Mouse (Mus musculus) ES-Bruce4 (cell line): ENCODE data around the gene Hoxa13. TPM values are rescaled to one million over a fixed set of nuclear protein-coding genes. Genes with fewer than 3 reads are reported as not detected.

Experiments used
- H3K27ac ChIP-seq: 2 replicates; pipeline ENCODE4 v1.5.1; 2012; ENCODE audit warnings: low read length, inconsistent platforms; ENCODE audit not compliant: insufficient read depth
- H3K27me3 ChIP-seq: 2 replicates; pipeline ENCODE4 v1.6.1; 2012; ENCODE audit warnings: mild to moderate bottlenecking, low read length, inconsistent platforms; ENCODE audit not compliant: control insufficient read depth, poor library complexity, insufficient read depth, severe bottlenecking
- H3K36me3 ChIP-seq: 2 replicates; pipeline ENCODE4 v1.6.1; 2012; ENCODE audit warnings: inconsistent platforms, mild to moderate bottlenecking, low read length, moderate library complexity; ENCODE audit not compliant: control insufficient read depth, poor library complexity, insufficient read depth, severe bottlenecking
- H3K4me1 ChIP-seq: one replicate; pipeline ENCODE4 v1.8.1; 2011; ENCODE audit warnings: low read length; ENCODE audit not compliant: control insufficient read depth, insufficient read depth
- H3K4me3 ChIP-seq: 2 replicates; pipeline ENCODE4 v1.5.1; 2011; ENCODE audit warnings: low read depth, mild to moderate bottlenecking, low read length
- H3K9ac ChIP-seq: 2 replicates; pipeline ENCODE4 v1.6.1; 2012; ENCODE audit warnings: low read depth, mild to moderate bottlenecking, inconsistent platforms; ENCODE audit not compliant: poor library complexity, severe bottlenecking
- H3K9me3 ChIP-seq: replicated peaks from 2 replicates; pipeline ENCODE4 v1.6.1; 2012; ENCODE audit warnings: mild to moderate bottlenecking, low read length, inconsistent platforms; ENCODE audit not compliant: control insufficient read depth, poor library complexity, insufficient read depth, severe bottlenecking
- CTCF ChIP-seq: IDR thresholded peaks from one replicate; pipeline ENCODE4 v1.8.1; 2011; ENCODE audit warnings: low read depth, low read length
- EP300 ChIP-seq: IDR thresholded peaks from 2 replicates; pipeline ENCODE4 v1.6.1; 2011; ENCODE audit warnings: low read depth, low read length; ENCODE audit not compliant: insufficient read depth
- POLR2A ChIP-seq: IDR thresholded peaks from one replicate; pipeline ENCODE4 v1.8.1; 2011; ENCODE audit warnings: low read length; ENCODE audit not compliant: insufficient read depth
- polyA plus RNA-seq: library from polyadenylated mRNA; stranded (reverse); fragments of >200 nt; gene quantifications from 2 replicates; pipeline ENCODE4 v1.2.4, GENCODE M21; 2011; ENCODE audit warnings: low read depth; ENCODE audit not compliant: missing spikeins, insufficient read depth, insufficient read length

The Hoxa13 gene
- polyA plus RNA-seq, 1 experiment, result 0.25 TPM

DNA sequence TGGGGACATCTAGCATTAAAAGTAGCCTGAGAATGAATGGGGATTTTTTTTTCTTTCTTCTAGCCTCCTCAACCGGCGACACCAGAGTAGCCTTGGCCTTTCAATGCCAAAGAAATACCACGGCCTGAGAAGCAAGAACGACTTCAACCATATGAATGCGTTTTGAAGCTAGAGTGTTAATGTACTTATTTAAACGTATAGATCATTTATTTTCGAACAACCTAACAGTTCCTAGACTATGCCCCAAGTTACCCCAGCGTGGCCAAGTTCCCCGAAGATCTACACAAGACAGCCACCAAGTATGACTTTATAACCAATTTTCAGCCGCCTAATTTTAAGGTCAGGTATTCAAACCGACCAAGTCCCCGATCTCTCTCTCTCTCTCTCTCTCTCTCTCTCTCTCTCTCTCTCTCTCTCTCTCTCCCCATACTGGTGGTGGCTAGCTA, 39.8 kb downstream of the Hoxa13 start:
- no peaks in the 10 kb centered on the region for H3K9me3 ChIP-seq
- H3K27ac ChIP-seq, result no peak overlapping the region
- peaks cover 61% of the 10 kb centered on the region for H3K27me3 ChIP-seq
- no peak for TF ChIP-seq POLR2A
- H3K4me1 ChIP-seq, result no peaks in the 10 kb centered on the region
- H3K36me3 ChIP-seq, result no peaks in the 10 kb centered on the region
- peak overlapping the region; percentile 23 for H3K9ac ChIP-seq
- H3K4me3 ChIP-seq, result peak overlapping the region; percentile 72

DNA sequence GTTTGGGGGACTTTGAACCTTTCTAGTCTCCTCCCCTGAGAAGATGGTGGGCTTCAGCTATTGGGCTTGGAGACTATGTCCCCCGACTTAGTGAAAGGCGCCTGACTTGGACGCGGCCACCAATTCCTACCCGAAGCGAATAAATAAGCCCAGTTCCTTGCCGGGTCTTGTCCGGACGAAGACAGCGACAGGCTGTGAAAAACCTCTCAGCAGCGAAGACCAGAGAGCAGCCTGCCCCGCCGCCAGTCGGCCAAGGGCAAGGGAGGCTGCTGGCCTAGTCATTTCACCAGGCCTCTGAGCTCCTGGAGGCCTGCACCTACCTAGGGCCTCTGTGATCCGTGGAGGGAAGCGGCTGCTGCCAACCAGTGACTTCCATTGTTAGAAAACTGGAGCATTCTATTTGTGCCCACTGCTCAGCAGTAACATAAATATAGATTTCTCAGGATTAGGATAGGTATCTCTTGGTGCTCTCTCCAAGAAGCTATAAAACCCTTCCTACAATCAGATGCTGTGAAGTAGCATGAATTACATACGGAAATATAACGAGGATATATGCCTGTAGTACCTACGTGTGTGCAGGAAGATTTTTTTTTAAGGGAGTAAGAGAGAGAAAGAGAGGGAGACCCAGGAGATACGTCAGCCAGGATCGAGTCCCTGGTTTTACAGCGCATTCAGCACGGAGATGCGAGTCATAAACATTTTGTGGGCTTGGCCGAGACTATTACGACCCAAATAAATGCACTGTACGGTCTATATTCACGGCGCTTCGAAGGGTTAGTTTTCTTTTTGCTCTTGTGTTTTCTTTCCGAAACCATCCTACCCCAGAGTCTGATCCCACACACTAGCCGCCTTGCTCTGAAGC, 40.4 kb downstream of the Hoxa13 start:
- Histone ChIP-seq H3K27ac (no peak overlapping the region), H3K36me3 (no peaks in the 10 kb centered on the region), H3K9ac (no peak overlapping the region), H3K27me3 (peaks cover 58% of the 10 kb centered on the region), H3K4me1 (no peaks in the 10 kb centered on the region), H3K9me3 (no peaks in the 10 kb centered on the region), H3K4me3 (no peak overlapping the region)
- TF ChIP-seq EP300 (no peak), CTCF (no peak), POLR2A (no peak)

DNA sequence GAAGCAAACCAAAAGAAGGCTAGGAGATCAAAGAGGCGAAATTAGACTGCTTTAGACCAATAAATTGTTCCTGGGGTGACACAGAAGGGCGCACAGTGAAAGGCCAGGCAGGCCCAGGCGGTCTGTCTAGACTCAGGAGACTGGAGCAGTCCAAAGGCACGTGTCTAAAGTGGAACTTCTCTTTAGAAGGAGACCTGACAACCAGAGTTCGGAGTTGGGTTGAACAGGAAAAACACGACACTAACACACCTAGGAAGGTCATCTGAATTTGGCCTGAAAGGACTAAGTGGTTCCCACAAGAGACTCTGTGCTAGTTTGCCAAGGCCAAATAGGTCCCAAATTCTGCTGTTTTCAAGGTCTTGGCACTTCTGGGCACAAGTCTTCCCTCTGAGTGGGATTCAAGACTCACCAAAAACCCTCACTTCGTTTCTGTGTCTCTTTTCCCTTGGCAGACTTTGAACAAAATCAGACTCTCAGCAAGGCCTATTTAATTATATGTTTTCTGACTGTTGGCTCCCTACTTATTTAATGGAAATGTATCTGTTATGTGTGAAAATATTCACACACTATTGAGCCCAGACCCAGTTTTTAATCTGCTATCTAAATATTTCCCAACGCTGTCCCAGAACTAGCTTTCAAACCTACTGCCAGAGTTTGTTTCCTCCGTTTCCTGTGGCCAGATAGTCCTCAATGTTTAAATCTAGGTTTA, 41.3 kb downstream of the Hoxa13 start:
- H3K36me3 ChIP-seq, result no peaks in the 10 kb centered on the region
- H3K4me1 ChIP-seq, result no peaks in the 10 kb centered on the region
- no peak overlapping the region for H3K27ac ChIP-seq

DNA sequence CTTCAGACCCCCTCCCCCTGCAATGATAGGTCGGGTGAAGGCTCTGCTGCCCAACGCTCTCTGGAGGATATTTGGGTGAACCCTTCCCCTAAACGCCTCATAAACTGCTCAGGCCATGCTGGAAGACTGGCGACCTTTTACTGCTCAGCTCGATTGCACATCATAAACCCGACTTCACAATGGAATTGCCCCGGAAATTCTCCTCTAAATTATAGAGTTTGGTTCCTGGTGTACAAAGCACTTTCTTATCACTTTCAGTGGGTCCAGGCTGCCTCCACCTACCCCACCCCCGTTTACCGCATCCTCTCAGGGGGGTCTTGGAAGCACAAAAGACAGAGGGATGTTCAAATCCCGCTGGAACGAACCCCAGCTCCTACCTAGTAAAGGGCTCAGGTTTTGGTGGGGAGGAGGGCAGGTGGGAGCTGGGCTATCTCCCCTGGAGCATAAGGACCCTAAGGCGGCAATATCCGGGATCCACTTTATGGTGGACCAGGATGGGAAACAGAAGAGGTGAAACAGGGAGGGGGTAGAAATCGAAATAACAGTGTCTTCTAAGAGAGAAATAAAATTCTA, 42.0 kb downstream of the Hoxa13 start:
- H3K36me3 ChIP-seq, result no peaks in the 10 kb centered on the region
- H3K4me3 ChIP-seq, result no peak overlapping the region
- peaks cover 53% of the 10 kb centered on the region for H3K27me3 ChIP-seq
- no peaks in the 10 kb centered on the region for H3K9me3 ChIP-seq
- no peaks in the 10 kb centered on the region for H3K4me1 ChIP-seq
- H3K27ac ChIP-seq, result no peak overlapping the region
- no peak for TF ChIP-seq CTCF
- TF ChIP-seq EP300, result no peak
- no peak for TF ChIP-seq POLR2A
- H3K9ac ChIP-seq, result no peak overlapping the region

More for the DNA sequence above, 41.3 kb downstream of the Hoxa13 start:
- TF ChIP-seq POLR2A, result no peak
- TF ChIP-seq EP300, result no peak
- no peak for TF ChIP-seq CTCF
- H3K4me3 ChIP-seq, result no peak overlapping the region
- peaks cover 58% of the 10 kb centered on the region for H3K27me3 ChIP-seq
- H3K9me3 ChIP-seq, result no peaks in the 10 kb centered on the region
- no peak overlapping the region for H3K9ac ChIP-seq

DNA sequence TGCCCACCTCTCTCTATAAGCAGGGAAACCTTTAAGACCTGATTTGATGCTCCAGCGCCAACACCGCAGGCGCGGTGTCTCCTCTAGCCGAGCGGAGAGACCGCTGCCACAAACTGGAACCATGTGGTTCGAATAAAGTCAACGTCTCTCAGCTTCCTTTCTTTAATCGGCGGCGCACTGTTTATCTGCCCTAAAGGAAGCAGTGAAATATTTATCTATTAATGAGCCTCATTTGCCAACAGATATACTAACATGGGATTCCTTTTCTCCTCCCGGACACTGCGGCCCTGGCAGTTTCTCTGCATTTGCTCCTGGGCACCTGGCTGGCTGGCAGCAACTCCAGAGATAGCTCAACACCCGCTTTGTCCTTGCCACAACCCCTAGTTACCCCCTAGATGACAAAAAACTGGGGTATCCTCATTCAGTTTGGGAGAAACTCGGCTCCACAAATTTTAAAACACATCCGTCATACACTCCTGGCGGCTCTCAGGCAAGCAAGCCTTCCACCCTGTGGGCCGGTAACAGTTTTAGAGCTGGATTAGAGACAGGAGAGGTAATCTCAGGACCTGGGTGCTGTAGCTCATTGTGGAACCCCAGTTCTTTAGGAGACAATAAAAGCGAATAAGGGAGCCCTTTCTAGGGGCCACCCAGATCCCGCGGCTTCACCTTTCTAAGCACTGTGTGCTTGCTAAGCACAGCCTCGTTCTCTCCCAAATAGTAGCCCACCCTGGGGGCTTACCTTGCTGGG, 42.6 kb downstream of the Hoxa13 start:
- Histone ChIP-seq H3K9ac (peak overlapping the region; percentile 34; the same call in 1 of the 2 replicates), H3K36me3 (no peaks in the 10 kb centered on the region), H3K27ac (no peak overlapping the region), H3K4me3 (peak overlapping the region; percentile 28), H3K4me1 (no peaks in the 10 kb centered on the region), H3K9me3 (no peaks in the 10 kb centered on the region), H3K27me3 (peaks cover 59% of the 10 kb centered on the region)
- TF ChIP-seq POLR2A, result no peak
- no peak for TF ChIP-seq CTCF
- TF ChIP-seq EP300, result no peak
